Mouse (Mus musculus): ENCODE results near the gene Vmn1r143.
"Not testable (repeated sequence)": the region's sequence is repeated elsewhere in the genome, so short reads cannot be mapped to it uniquely, and the experiment has no call there.

Gene Vmn1r143

DNA sequence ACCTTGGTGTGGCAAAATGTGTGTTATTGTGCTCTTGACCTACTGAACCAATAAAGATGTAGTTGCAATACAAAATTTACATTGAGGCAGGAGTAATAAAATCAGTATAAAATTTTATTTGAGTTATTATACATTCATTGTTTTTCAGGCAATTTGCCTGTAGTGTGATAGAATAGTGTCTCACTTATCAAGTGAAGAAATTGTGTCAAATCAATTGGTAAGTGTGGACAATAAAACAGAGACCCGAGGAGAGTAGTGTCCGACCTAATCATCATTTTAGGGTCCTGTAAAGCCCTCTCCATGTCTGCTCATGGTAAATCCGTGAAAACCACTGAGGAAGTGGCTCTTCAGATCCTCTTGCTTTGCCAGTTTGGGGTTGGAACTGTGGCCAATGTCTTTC, at the start of gene Vmn1r143:
Vmn1r143 (plus strand) TSS at position 301 of the 400 bp plus-strand sequence.
- DNase-seq (ENCODE audit: low spot score in 2 of 2) = not testable (repeated sequence)

DNA sequence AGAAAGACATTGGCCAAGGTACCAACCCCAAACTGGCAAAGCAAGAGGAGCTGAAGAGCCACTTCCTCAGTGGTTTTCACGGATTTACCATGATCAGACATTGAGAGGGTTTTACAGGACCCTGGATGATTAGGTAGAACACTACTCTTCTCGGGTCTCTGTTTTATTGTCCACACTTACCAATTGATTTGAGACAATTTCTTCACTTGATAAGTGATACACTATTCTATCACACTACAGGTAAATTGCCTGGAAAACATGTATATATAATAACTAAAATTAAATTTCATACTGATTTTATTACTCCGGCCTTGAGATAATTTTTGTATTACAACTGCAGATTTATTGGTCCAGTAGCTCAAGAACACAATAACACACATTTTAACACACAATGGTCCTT, 25.2 kb upstream of the Vmn1r143 start, which contains the start of gene Vmn1r142:
Vmn1r142 (minus strand) TSS at position 101 of the 400 bp plus-strand sequence.
- not testable (repeated sequence) for DNase-seq (ENCODE audit: low spot score in 2 of 2)

DNA sequence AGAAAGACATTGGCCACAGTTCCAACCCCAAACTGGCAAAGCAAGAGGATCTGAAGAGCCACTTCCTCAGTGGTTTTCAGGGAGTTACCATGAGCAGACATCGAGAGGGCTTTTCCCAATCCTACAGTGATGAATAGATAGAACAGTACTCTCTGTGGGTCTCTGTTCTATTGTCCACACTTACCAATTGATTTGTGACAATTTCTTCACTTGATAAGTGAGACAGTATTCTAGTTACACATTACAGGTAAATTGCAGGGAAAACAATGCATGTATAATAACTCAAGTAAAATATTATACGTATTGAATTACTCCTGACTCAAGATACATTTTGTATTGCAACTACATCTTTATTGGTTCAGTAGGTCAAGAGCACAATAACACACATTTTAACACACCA, 12.0 kb downstream of the Vmn1r143 start, which contains the start of gene Gm8653:
Gm8653 (minus strand) TSS at position 101 of the 400 bp plus-strand sequence.
- not testable (repeated sequence) for DNase-seq (ENCODE audit: low spot score in 2 of 2)

DNA sequence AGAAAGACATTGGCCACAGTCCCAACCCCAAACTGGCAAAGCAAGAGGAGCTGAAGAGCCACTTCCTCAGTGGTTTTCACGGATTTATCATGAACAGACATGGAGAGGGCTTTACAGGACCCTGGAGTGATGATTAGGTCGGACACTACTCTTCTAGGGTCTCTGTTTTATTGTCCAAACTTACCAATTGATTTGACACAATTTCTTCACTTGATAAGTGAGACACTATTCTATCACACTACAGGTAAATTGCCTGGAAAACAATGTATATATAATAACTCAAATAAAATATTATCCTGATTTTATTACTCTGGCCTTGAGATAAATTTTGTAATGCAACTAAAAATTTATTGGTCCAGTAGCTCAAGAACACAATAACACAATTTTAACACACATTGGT, 40.2 kb downstream of the Vmn1r143 start, which contains the start of gene Gm8453:
Gm8453 (minus strand) TSS at position 101 of the 400 bp plus-strand sequence.
- not testable (repeated sequence) for DNase-seq (ENCODE audit: low spot score in 2 of 2)
